10 mouse cellular contexts compared by ENCODE assay signal in genomic region chr15:95849513-95850411, GRCm38 (mm10). TPM values are rescaled to one million over a fixed set of nuclear protein-coding genes. Genes with fewer than 3 reads are reported as not detected.
DNase-seq lines count a peak whose midpoint lies in the region; ATAC-seq and TF ChIP-seq lines count a peak whose summit lies in the region.
"Had no signal": no experiment of that assay in that cellular context is flagged by ENCODE, and none has a peak within 500 bp of the region (broad histone marks: within the 10 kb centered on the region; RNA-seq: fewer than 3 reads in every experiment).

No protein-coding gene starts in this region.

- no peak overlapping the region for H3K4me2 ChIP-seq in heart, embryonic 14.5 days (ENCODE audit: low read length)
- no peak overlapping the region for H3K4me2 ChIP-seq in intestine, embryonic 16.5 days (ENCODE audit: low read depth, low read length)
- H3K4me2 ChIP-seq: limb, embryonic 15.5 days had no signal

- no peak overlapping the region for H3K9ac ChIP-seq in heart, embryonic 14.5 days (ENCODE audit: low read length)
- no peak overlapping the region for H3K9ac ChIP-seq in MEL (ENCODE audit: control insufficient read depth, low read depth, low read length, poor library complexity, severe bottlenecking)
- H3K9ac ChIP-seq in intestine, embryonic 16.5 days (ENCODE audit: low read depth, low read length) = no peak overlapping the region
- H3K9ac ChIP-seq: limb, embryonic 15.5 days had no signal

- no peaks in the 10 kb centered on the region for H3K9me3 ChIP-seq in heart, embryonic 14.5 days (ENCODE audit: control insufficient read depth, low read length)
- H3K9me3 ChIP-seq in MEL (replicated peaks; ENCODE audit: insufficient read depth, low read length) = no peaks in the 10 kb centered on the region
- H3K9me3 ChIP-seq in intestine, embryonic 16.5 days (ENCODE audit: control insufficient read depth, low read length) = no peaks in the 10 kb centered on the region
- H3K9me3 ChIP-seq: limb, embryonic 15.5 days had no signal

- no peak overlapping the region for H3K4me3 ChIP-seq in heart, embryonic 14.5 days (ENCODE audit: control insufficient read depth in 1 of 2, insufficient read depth in 1 of 2, low read depth in 1 of 2, low read length in 2 of 2)
- H3K4me3 ChIP-seq in MEL (ENCODE audit: control insufficient read depth in 1 of 2, insufficient read depth in 1 of 2, low read depth in 2 of 2, low read length in 2 of 2) = peak overlapping the region; percentile 1 to 11; a peak in 1 of 4 replicates
- H3K4me3 ChIP-seq in intestine, embryonic 16.5 days (ENCODE audit: low read length) = no peak overlapping the region
- H3K4me3 ChIP-seq in spleen, adult 2 months (ENCODE audit: extremely low read depth, insufficient read depth, insufficient read length) = no peak overlapping the region
- H3K4me3 ChIP-seq: limb, embryonic 15.5 days had no signal

- 0 out of 2 replicates have a peak, but pooled peaks have one; percentile 17 for ATAC-seq in heart, embryonic 14.5 days (ENCODE audit: insufficient number of reproducible peaks, insufficient read depth, low FRiP score, low read depth)
- peak; percentile 52 for ATAC-seq in intestine, embryonic 16.5 days

- TF ChIP-seq RAD21 in MEL (IDR thresholded peaks at IDR 0.05; ENCODE audit: low read depth, low read length) = no peak

- H3K27ac ChIP-seq in heart, embryonic 14.5 days (replicated peaks in 1 of 2; ENCODE audit: control insufficient read depth in 1 of 2, insufficient read depth in 1 of 2, low read depth in 2 of 2, low read length in 2 of 2) = no peak overlapping the region
- peak overlapping the region; percentile 74 for H3K27ac ChIP-seq in MEL (ENCODE audit: control insufficient read depth, low read depth, low read length)
- H3K27ac ChIP-seq in intestine, embryonic 16.5 days (ENCODE audit: low read length) = peak overlapping the region; percentile 79
- H3K27ac ChIP-seq in spleen, adult 2 months (ENCODE audit: insufficient read depth, low read length) = peak overlapping the region; percentile 10; the same call in 1 of the 2 replicates

- no peak for DNase-seq in heart, adult 18-20 months
- peak; percentile 88 for DNase-seq in MEL (ENCODE audit: low read depth, low spot score)
- peak; percentile 13 to 26 for DNase-seq in spleen, adult 2 months (ENCODE audit: low read depth in 1 of 2, low spot score in 2 of 2)
- DNase-seq in layer of hippocampus, adult 9-11 months = no peak
- DNase-seq in lung, postnatal 14 days = no peak
- DNase-seq in kidney, adult 18-20 months = no peak

- no peak for TF ChIP-seq EP300 in MEL (IDR thresholded peaks at IDR 0.05; ENCODE audit: low read depth in 1 of 2, low read length in 2 of 2)

- 71% methylated on average over 18 of the region's 18 CpGs for WGBS in heart, embryonic 14.5 days
- 57% methylated on average over 18 of the region's 18 CpGs for whole genome bisulfite sequencing in intestine, embryonic 16.5 days
- WGBS in spleen, adult 2 months = 52% methylated on average over 18 of the region's 18 CpGs

- H3K27me3 ChIP-seq in heart, embryonic 14.5 days (ENCODE audit: control insufficient read depth, insufficient read depth, low read length) = no peaks in the 10 kb centered on the region
- no peaks in the 10 kb centered on the region for H3K27me3 ChIP-seq in MEL (ENCODE audit: control insufficient read depth in 1 of 2, insufficient read depth in 2 of 2, low read length in 2 of 2)
- H3K27me3 ChIP-seq in intestine, embryonic 16.5 days (replicated peaks; ENCODE audit: control insufficient read depth, insufficient read depth, low read length) = no peaks in the 10 kb centered on the region
- no peaks in the 10 kb centered on the region for H3K27me3 ChIP-seq in spleen, adult 2 months (ENCODE audit: control insufficient read depth, insufficient read depth, low read length)
- H3K27me3 ChIP-seq: limb, embryonic 15.5 days had no signal

- H3K36me3 ChIP-seq in heart, embryonic 14.5 days (ENCODE audit: control insufficient read depth, insufficient read depth, low read length) = no peaks in the 10 kb centered on the region
- peaks cover 2 to 41% of the 10 kb centered on the region in 2 experiments; a peak in 3 of 4 replicates for H3K36me3 ChIP-seq in MEL (ENCODE audit: control insufficient read depth in 1 of 2, insufficient read depth in 2 of 2, low read length in 2 of 2)
- no peaks in the 10 kb centered on the region for H3K36me3 ChIP-seq in intestine, embryonic 16.5 days (ENCODE audit: control insufficient read depth, insufficient read depth, low read length)
- H3K36me3 ChIP-seq in spleen, adult 2 months (ENCODE audit: control insufficient read depth, insufficient read depth, low read length) = no peaks in the 10 kb centered on the region
- H3K36me3 ChIP-seq: G1E; limb, embryonic 15.5 days had no signal

- TF ChIP-seq CTCF in MEL (IDR thresholded peaks at IDR 0.05 in 2 of 3, conservative IDR thresholded peaks at IDR 0.05 in 1 of 3; ENCODE audit: control insufficient read depth in 1 of 3, insufficient read depth in 1 of 3, low read depth in 2 of 3, low read length in 3 of 3, poor library complexity in 1 of 3, severe bottlenecking in 1 of 3) = no peak
- TF ChIP-seq CTCF in spleen, adult 2 months (IDR thresholded peaks at IDR 0.05; ENCODE audit: extremely low read depth, insufficient read depth, insufficient read length, insufficient replicate concordance) = no peak

- peaks cover 39% of the 10 kb centered on the region for H3K79me2 ChIP-seq in MEL (ENCODE audit: control insufficient read depth, insufficient read depth, low read length, poor library complexity)

- TF ChIP-seq POLR2A in MEL (IDR thresholded peaks at IDR 0.05; ENCODE audit: control insufficient read depth in 1 of 2, insufficient read depth in 1 of 2, low read depth in 1 of 2, low read length in 2 of 2, poor library complexity in 1 of 2) = peak in 1 of 2 experiments; percentile 45; a peak in 2 of 4 replicates
- no peak for TF ChIP-seq POLR2A in spleen, adult 2 months (IDR thresholded peaks at IDR 0.05; ENCODE audit: low read depth, low read length)

- H3K4me1 ChIP-seq in heart, embryonic 14.5 days (ENCODE audit: control insufficient read depth in 2 of 2, insufficient read depth in 2 of 2, low read length in 2 of 2) = peaks cover 3 to 8% of the 10 kb centered on the region in 2 experiments
- H3K4me1 ChIP-seq in MEL (ENCODE audit: control insufficient read depth in 1 of 2, insufficient read depth in 2 of 2, low read length in 2 of 2) = peaks cover 10 to 33% of the 10 kb centered on the region in 2 experiments
- H3K4me1 ChIP-seq in intestine, embryonic 16.5 days (ENCODE audit: control insufficient read depth, insufficient read depth, low read length) = peaks cover 22% of the 10 kb centered on the region
- H3K4me1 ChIP-seq in spleen, adult 2 months (ENCODE audit: control insufficient read depth, insufficient read depth, insufficient read length) = peaks cover 9% of the 10 kb centered on the region; the same call in 1 of the 2 replicates

TF ChIP-seq in MEL, 35 proteins besides CTCF, POLR2A, EP300 and RAD21:
- TF ChIP-seq GATA1 (IDR thresholded peaks at IDR 0.05; ENCODE audit: low read depth, low read length) = peak; percentile 45; the same call in 1 of the 2 replicates
- TF ChIP-seq USF2 (IDR thresholded peaks at IDR 0.05; ENCODE audit: borderline replicate concordance in 1 of 2, insufficient read depth in 1 of 2, low read depth in 1 of 2, low read length in 2 of 2) = peak; percentile 99 to 100
- peak; percentile 97 for TF ChIP-seq BHLHE40 (IDR thresholded peaks at IDR 0.05; ENCODE audit: borderline replicate concordance, low read depth, low read length)
- peak; percentile 95 for TF ChIP-seq ETS1 (IDR thresholded peaks at IDR 0.05; ENCODE audit: low read depth, low read length)
- TF ChIP-seq ZNF384 (IDR thresholded peaks at IDR 0.05; ENCODE audit: low read depth, low read length) = no peak
- no peak for TF ChIP-seq TCF12 (IDR thresholded peaks at IDR 0.05; ENCODE audit: low read depth, low read length)
- peak; percentile 100 for TF ChIP-seq USF1 (IDR thresholded peaks at IDR 0.05; ENCODE audit: low read depth, low read length)
- peak; percentile 91; the same call in 1 of the 2 replicates for TF ChIP-seq MXI1 (IDR thresholded peaks at IDR 0.05; ENCODE audit: low read depth, low read length)
- peak; percentile 74 for TF ChIP-seq HCFC1 (IDR thresholded peaks at IDR 0.05; ENCODE audit: low read depth, low read length)
- TF ChIP-seq MAZ (IDR thresholded peaks at IDR 0.05; ENCODE audit: low read depth, low read length) = no peak
- no peak for TF ChIP-seq TBP (IDR thresholded peaks at IDR 0.05; ENCODE audit: low read depth, low read length)
- TF ChIP-seq MAX (IDR thresholded peaks at IDR 0.05; ENCODE audit: low read length) = peak; percentile 99
- TF ChIP-seq ELF1 (IDR thresholded peaks at IDR 0.05; ENCODE audit: low read depth, low read length) = peak; percentile 91
- TF ChIP-seq SIN3A (IDR thresholded peaks at IDR 0.05; ENCODE audit: low read length) = peak; percentile 99
- TF ChIP-seq MYC (IDR thresholded peaks at IDR 0.05; ENCODE audit: low read depth, low read length) = peak; percentile 53; the same call in 1 of the 2 replicates

RNA-seq across cellular contexts. Expression of gene Ano6, which starts 59.1 kb away (rescaled TPM):
- polyA plus RNA-seq in heart, embryonic 14.5 days (2014; fragmentation: Nextera tagmentation; extraction: Ambion mirVana) = 35.9 and 37.2 TPM in 2 replicates
- total RNA-seq in heart, adult 18-20 months (2021) = 10 to 100 TPM; 15.9 to 18.3 TPM
- 66.6 and 69.4 TPM in 2 replicates for total RNA-seq in MEL (2012; rRNA removed)
- polyA plus RNA-seq in MEL (2012; ENCODE audit: insufficient read depth in 1 of 2, insufficient read length in 2 of 2, low read depth in 1 of 2, low replicate concordance in 2 of 2, missing spikeins in 1 of 2) = 10 to 100 TPM; 54.8 to 61.4 TPM
- polyA plus RNA-seq in intestine, embryonic 16.5 days (2015; fragmentation: Nextera tagmentation; extraction: Ambion mirVana) = 51.5 and 63.1 TPM in 2 replicates
- polyA plus RNA-seq in spleen, adult 2 months (2012; rRNA removed) = 22.8 and 23.9 TPM in 2 replicates

Comparison
In these comparisons a context has a peak if more than half of its experiments do, and no peak if none do; other contexts are left out.
1. H3K27ac ChIP-seq: peak in MEL (single experiment), intestine, embryonic 16.5 days (single experiment) and spleen, adult 2 months (single experiment); none in heart, embryonic 14.5 days (0 of 2).
2. H3K4me3 ChIP-seq: peak in MEL (2 of 2); none in heart, embryonic 14.5 days (0 of 2), intestine, embryonic 16.5 days (single experiment) and spleen, adult 2 months (single experiment).
3. DNase-seq: peak in MEL (single experiment) and spleen, adult 2 months (2 of 2); none in heart, adult 18-20 months (0 of 2), layer of hippocampus, adult 9-11 months (single experiment), lung, postnatal 14 days (single experiment) and kidney, adult 18-20 months (single experiment).